Mouse (Mus musculus): Measurements from ENCODE around the gene D6Ertd527e.

- no peak for TF ChIP-seq CTCF (conservative IDR thresholded peaks at IDR 0.05; ENCODE audit: insufficient read depth, insufficient read length, low read depth, low read length)
- TF ChIP-seq POLR2A (IDR thresholded peaks at IDR 0.05; ENCODE audit: low read depth, low read length), result no peak
Observed at GRCm38 (mm10) chr6:87072759-87073158, 31.8 kb upstream of the D6Ertd527e start.
